Mouse (Mus musculus) kidney, postnatal 36 days (tissue): ENCODE results near the gene Angel1.

Experiments
- DNase-seq, 2 experiments: peaks; one replicate each; pipeline ENCODE4 v3.0.0; 2021 to 2022; ENCODE audit warnings: mixed read lengths in 2 of 2

Angel1 gene

DNA sequence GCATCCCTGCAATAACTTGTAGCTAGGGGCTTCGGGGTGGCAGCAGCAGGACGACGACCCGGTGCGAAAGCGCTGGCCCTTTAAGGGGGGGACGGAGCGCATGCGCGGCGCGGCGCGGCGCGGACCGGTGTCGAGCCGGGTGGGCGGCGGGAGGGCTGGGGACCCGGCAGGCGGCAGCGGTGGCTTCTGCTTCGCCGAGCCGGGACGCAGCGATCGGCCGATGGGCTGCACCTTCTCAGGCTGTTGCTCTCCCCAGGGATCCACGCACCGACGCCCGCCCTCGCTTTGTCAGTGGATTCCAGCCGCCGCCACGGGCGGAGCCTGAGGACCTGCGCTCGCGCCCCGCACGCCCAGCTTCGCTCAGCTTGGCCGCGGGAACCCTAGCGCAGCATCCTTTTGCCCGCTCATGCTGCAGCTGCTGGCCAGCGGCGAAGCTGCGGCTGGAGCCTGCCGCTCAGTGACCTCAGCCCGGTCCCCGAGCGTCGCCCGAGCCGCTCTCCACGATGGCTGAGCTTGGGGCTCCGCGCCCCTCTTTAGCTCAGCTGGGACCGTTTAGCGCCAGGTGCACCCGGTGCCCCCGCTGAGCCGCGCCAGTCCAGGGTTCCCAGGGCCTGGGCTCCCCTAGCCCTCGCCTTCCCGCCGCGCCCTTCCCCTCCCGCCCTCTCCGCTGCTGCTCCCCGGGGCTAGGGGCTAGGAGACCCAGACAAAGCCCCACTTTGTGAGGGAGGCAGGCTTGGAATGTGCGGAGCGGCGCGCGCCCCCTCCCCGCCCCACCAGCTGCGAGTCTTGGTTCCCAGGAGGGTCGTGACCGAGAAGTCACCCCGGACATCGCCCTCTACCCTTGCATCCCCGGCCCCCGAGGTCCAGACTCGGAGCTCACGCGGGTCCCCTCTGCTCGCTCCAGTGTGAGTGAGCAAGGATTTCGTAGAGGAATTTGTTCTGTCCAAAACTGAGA is 47.4 kb downstream of the Angel1 start, which contains the start of gene Vash1:
Vash1 (plus strand) TSS at position 110 of the 955 bp plus-strand sequence.
- DNase-seq = peak; percentile 30 to 74

DNA sequence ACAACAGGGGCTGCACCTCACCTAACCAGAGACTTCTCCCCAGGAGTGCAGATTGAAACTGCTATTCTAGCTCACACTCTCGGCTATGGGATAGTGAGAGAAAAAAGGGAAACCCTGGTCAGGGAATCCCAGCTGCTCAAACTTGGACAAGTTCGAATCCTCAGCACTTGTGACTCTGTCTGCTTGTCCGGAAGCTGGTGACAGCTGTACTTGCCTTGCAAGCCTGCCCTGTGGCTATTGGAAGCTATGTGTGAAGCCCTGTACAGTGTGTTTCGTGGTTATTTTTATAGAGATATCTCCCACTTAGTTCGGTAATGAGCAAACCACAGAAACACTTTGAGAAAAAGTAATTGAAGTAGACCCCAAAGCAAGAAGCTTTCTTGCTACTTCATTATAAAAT is 53.8 kb downstream of the Angel1 start:
- no peak for DNase-seq

DNA sequence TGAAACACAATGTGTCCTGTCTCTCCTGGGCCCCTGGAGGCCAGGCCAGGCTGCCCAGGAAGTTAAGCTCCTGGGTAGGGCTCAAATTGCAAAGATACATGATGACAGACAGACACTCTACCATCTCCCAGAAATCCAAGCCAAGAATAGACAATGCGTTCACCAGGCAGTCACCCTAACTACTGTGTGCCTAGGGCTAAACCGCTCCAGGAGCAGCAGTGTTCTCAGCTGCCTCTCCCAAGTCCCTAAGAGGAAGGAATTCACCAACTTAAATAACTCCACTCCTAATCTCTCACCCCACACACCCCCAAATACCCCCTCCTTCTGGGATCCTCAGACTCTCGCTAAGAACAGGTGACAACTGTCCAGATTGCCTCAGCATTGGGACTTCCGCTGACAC is 54.2 kb downstream of the Angel1 start:
- DNase-seq = no peak

DNA sequence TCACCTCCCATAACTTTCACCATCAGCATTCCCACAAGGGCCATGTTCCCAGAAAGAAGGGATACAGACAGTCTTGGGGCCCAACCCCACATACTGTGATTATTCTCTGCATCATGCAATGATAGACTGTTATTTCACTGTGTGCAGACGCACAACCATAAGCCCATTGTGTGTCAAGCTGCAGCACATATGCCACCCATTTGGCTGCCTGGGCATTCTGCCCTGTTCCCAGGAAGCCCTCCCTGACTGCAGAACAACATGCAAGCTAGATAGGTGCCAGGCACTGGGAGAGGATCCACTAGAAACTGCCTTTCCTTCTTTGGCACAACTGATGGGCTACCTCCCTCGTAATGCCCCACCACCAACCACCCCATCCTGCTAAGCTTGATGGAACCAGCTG is 57.9 kb downstream of the Angel1 start:
- no peak for DNase-seq

DNA sequence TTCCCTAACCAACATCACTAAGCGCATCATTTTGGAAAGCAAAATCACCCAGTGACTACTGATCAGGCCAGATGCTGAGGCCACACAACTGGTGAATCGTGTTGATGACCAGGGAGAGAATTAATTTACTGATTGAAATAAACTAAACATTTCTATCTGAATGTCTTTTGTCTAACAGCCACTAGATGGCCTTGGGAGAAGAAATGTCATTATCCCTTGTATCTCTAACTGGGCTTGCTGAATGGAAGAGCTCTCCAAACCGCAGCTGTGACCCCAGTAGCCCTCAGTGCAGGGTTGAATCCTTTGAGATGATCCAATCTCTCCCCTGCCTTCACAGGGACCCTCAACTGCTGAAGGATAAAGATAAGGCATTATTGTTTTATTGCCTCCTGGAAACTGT is 60.6 kb downstream of the Angel1 start:
- DNase-seq = no peak

DNA sequence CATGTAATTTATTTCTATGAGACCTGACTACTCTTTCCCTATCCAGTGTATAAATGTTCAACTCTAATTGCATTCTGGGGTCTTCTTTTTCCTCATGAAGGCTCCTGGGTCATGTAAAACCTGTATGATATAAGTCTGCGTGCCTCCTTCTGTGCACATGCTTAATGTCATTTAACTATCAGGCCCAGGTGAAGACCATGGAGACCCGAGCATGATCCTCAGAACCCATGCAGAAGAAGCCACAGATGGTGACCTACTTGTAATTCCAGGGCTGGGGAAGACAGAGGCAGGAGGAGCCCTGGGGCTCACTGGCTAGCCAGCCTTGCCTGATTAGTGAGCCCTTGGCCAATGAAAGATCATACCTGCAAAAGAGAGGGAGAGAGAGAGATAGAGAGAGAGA is 65.8 kb downstream of the Angel1 start:
- no peak for DNase-seq

DNA sequence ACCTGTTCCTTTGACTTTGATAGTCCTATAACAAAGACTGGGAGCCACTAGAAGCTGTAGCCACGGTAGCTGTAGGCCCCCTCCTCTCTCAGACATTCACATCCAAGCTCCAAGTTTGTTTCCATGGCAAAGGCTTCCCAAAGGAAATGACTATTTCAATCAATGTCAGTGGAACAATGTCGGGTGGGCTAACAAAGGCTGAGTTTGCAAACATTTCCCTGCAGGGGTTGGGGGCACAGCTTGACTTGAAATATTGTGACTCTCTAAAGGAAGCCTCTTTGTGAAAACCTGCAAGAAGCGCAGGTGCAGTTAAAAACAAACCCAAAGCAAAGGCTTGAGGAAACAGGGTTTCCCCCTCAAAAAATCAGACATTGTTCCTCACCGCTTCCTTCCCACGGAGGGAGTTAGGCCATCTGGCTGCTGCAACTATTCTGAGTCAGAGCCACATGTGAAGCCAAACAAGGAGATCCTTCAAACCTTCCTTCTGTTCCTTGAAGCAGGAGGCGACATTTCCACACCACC is 66.8 kb downstream of the Angel1 start:
- DNase-seq = no peak

DNA sequence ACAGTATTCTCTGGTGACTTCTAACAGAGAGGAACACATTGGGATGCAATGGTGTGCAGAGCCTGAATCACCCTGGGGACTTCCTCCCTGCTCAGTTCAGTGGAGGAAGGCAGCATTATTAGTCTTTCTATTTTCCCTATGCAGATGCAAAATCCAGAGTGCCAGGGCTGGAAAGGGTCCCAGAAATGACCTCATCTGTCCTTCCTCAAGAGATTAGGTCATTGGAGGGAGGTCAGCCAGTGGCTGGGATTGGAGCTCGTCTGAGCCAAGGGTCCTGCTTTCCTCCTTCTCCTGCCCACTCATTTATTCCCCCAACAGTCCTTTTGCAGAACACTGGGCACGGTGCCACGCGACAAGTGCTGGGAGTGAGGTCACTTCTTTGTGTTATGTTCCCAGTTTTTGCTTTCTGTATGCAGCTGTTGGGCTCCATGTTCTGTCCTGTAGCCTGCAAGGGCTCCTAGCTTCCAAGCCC is 73.7 kb downstream of the Angel1 start:
- DNase-seq = peak; percentile 56 to 65

DNA sequence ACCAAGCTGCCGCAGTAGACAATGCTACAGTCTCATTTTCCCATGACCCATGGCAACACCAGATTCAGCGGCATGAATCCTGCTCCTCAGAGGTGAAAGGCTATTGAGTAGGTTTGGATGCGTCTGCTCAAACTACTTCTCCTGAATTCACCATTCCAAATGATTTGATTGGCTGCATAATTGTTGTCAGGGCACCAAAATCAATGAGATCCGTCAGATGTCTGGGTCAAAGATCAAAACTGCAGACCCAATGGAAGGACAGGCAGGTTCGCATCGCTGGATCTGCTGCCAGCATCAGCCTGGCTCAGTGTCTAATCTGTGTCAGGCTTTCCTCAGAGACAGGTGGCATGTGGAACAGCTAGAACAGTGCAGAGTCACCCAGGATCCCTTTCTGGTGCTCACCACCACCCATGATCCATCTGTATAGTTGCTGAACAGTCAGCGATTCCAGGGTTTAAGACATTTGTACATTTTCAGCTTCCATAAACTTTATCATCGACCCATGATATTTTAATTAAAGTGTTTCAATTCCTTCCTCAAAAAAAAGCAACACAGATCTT is 74.9 kb downstream of the Angel1 start:
- no peak for DNase-seq
